Mouse (Mus musculus) CD4-positive helper T cell, adult 2 months (primary cell): ENCODE measurements around the gene Lrmda.

Experiments
- DNase-seq: peaks from one replicate; pipeline ENCODE4 v3.0.0-alpha.2; 2012; ENCODE audit warnings: low read depth, missing footprints, low spot score

Lrmda gene

DNA sequence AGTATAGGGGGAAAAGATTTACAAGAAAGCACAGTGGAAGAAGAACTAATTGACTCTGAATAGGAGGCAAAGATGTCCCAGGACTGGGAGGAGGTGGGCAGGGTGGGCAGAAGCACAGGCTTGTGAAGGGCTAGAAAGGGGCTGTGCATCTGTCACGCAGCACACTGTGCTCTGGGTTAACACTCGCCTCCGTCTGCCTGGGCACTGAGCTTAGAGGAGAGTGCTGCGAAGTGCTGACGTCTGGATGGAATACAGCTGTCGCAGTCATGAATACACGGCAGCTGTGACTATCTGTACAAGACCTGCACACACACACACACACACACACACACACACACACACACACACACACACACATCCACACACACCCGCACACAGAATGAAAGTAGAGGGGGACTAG, 73.6 kb downstream of the Lrmda start:
- DNase-seq, result no peak

DNA sequence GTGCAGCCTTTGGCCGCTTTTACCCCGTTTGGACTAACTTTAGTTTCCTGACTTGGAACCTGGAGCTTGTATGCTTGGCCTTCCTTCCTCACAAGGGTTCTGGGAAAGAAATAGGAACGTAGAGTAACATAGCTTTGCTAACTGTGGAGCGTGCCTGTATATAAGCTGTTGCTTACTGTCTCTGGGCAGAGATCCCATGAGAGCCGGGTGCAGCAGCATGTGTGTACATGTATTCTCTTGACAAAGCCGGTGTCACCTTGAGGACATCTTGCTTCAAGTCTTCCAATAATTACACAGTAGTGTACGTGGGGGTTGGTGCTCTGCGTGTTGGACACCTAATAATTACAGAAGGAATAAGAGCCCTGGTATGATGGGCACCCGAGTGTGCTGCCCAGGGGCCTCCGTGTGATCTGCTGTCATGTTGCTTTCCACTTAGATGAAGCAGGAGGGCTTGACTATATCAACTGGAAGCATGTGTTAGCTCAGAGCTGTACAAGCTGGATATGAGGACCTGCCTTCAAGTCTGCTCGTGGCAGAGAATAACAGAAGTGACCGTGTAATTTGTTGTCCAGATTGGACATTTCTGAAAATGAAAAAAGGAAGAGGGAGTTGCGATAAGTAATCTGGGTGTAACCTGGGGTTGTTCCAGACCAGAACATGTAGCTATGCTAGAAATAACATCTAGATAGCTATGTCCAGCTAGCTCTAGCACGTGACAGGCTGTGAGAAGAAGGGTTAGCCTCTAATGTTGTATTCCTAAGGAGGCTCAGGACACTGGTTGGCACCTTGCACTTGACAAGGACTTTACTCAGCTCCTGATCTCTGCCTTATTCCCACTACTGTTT, 82.7 kb downstream of the Lrmda start:
- no peak for DNase-seq

DNA sequence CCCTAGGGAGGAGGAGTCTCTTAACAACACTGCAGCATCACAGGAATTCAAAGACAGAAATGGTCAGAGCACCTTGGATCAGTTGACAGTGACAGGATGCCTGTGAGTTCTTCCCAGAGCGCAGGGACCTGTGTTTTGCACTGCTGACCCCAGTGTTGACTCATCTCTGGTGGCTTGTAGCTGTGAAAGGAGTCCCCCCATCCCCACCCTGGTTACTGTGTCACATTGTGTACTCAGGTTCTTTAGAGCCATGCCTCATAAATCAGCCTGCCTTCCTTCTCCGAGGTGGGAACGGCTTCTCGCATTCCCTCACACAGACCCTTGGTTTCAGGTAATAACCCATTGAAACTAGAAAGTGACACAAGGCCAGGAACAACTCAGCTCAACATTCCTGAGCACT, 86.3 kb downstream of the Lrmda start:
- DNase-seq, result no peak

DNA sequence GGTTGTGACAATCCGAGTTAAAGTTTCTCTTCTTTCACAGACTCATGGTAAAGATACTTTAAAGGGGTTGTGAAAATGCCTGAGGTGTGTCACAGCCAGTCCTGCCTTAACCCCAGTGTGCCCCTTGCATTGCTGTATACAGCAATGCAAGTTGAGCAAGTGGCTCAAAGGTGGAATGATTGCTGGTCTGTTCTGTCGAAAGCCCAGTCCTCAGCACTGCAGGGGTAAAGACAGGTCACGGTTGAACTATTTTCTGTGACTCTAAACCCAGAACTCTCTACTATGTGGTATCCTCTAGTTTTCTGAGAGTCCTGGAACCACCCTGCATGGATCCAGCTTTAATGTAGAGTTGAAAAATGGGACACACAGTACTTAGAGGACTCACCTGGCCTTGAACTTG, 87.3 kb downstream of the Lrmda start:
- no peak for DNase-seq

DNA sequence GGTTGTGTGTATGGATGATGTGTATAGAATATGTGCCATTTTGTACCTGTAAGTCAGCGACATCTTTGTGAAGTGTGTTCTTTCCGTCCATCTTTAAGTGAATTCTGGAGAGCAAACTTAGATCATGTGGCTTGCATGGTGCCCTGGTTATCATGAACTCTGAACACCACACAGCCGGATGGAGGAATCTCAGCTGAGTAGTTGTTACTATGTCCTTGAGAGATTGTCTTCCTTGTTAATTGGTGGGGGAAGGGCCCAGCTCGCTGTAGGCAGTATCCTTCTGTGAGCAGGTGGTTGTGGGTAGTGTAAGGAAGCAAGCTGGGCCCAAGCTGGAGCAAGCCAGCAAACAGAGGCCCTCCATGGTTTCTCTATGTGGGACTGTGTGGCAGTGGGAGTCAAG, 89.9 kb downstream of the Lrmda start:
- DNase-seq, result no peak

DNA sequence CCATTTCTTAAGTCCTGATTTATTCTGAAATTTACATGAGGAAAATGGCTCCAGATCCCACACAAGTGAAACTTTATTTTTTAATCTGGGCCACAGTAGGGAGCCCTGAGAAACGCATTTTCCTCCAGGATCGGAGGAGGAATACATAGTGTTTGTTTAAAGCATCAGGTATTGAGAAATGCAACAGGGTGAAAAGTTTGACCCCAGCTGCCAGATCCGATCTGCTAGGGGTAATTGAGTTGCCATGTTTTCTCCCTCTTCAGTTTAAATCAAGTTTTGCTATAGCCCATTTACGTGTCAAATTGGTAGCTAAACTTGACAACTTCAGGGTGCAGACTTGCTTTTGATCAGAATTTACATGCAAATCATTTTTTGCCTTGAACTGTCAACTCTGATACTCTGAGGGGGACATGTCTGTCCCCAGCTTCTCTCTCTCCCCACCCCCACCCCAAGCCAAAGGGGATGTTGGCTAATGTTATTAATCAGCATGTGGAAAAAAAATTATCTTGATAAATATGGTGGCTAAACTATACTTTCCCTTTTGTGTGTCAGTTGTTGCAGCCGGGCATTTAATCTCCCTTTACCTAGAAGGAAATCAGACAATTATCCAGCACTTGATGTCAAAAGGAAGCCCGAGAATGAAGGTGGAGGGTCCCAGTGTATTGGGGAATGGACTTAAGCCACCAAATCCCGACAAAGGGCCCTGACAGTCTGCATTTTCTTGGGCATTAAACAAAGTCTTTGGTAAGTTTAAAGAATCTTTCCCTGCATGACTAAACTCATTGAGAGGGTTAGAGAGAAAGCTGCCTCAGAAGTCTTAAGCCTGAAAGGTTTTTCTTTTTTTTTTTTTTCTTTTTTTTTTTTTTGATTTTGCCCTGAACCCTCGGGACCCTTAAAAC, 94.2 kb downstream of the Lrmda start:
- DNase-seq, result no peak

DNA sequence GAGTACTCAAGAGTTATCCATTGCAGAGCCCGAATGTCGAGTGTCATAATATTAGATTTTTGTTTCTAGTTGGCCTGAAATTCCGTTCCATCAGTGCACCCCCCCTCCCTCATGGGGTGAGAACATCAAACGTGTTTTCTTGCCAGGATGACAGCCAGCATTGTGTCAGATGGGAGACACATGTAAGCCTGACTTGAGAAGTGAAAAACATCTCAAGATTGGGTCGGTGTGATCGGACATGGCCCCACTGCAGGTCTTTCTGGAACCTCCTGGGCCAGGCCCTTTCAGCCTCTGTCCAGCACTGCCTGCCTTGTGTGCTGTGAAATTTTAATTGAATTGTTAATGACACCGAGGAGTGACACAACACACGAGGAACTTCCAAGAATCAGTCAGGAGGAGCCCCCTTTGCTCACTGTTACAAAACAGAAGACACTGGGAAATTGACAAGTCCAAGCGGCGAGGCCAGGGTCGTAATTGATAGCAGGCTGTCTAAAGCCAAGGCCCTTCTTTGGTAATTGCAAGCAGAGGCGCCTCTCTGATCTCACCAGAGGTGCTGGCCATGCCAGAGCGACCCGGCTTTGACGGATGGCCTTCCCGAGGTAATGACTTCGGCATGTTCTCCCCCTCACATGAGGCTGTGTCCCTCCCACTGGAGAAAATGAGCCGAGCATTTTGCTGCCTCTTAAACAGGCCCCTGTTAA, 95.3 kb downstream of the Lrmda start:
- no peak for DNase-seq

DNA sequence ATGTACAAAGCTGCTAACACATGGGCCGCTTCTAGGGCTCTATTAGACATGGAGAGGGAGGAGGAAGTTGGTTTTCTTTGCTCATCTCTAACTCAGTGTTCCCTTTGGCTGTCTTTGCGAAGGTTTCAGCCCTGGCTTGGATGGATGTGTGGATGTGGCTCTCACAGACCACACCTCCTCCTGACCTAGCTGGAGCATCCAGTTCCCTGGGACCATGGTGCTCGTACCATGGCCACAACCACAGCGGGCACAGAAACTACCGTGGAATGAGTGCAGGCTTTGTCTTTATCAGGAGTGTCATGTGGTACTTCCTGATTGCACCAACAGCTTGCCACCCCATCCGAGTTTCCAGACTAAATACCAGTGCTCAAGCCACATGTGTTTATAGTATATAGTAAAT, 98.6 kb downstream of the Lrmda start:
- no peak for DNase-seq

DNA sequence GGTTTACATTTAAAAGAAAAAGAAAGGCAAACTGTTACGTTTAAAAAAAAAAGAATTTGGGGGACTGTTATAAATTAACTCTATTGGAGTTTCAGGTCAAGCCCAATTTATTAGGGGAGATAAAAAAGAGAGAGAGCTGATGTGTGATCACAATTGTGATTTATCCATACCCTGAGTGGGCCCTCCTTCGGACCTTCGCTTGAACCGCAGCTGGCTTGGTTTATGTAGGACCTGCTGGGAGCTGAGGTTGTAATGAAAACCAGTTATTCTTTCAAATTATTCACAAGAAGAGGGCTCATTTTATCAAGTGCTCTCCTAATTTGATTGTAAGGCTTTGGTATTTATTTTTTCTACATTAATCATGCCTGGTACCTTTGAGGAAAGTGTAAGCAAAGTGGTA, 99.0 kb downstream of the Lrmda start:
- DNase-seq, result no peak

DNA sequence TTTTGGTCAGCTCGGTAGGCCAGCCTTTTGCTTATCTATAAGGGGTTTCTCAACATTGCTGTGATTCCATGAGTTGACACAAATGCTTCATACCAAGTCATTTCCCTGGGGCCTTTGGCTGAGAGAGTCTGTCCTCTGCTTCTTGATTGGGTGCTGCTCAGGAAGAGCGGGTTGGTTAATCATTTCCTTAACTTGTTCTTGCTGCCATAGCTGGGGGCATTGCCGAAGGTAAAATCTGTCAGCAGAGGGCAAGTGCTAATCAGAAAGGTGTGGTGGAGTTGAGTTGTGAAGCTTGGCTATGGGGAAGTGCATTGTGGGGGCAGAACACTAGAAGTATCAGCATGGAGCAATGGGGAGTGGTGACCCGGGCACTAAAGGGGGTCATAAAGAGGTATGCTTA, 106.8 kb downstream of the Lrmda start:
- DNase-seq, result no peak

DNA sequence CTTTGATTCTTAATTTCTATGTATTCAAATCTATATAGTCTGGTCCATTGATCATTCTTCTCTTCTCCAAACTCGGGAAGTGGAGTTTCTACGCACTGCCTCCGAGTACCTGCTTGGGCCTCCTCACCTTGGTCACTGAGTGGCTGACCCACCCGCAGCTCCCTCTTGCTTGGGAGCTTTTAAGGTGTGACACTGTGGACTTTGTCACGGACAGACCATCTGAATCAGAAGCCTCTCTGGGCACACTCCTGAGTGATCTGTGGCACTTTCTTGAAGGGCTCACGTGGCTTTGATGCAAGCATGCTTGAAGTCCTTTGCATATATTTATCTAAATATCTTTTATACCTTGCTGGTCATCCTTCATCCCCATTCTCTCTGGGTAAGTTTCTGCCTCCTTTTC, 107.3 kb downstream of the Lrmda start:
- no peak for DNase-seq

DNA sequence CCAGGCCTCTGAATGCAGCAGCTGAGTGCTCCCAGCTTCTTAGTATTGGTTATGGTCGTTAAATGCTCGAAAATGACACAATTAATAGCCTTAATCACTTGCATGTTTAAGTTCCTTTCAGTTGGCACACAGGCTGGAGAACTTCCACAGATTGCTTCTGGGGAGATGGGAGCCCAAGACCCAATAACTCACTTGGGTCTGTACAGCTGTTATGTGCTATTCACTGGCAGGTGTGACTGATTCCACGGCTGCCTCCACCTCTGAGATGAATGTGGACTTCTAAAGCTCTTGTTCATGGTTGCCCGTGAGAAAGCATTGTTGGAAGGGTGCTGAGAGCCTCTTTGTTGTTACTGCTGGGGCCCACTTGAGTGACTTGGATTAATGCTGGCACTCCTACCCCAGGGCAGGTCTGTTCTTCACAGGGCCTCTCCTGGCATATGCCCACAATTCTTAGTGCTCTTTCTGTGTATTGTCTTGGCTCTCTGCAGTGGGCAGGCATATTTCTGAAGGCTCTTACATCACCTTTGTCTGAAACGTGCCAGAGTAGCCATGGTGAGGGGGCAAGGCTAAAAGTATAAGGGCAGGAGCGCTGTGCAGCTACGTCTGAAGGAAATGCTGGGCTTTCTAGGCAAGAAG, 111.6 kb downstream of the Lrmda start:
- DNase-seq, result no peak

DNA sequence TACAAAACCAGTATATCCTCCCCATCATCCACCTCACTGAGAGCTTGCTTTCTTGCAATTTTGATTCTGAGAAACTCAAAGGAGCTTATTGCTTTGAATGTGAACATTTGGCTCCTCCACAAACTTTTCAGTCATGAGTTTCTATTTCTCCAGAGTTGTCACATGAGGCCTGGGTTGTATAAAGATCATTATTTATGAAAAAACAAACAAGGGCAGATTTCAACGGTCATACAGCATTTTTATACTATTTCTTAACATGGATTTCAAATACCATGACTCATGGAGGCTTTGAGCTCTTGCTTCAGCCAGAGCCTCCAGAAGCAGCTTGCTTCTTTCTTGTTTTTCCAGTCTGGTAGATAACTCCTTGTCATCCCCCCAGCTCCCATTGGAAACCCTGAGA, 119.8 kb downstream of the Lrmda start:
- no peak for DNase-seq

DNA sequence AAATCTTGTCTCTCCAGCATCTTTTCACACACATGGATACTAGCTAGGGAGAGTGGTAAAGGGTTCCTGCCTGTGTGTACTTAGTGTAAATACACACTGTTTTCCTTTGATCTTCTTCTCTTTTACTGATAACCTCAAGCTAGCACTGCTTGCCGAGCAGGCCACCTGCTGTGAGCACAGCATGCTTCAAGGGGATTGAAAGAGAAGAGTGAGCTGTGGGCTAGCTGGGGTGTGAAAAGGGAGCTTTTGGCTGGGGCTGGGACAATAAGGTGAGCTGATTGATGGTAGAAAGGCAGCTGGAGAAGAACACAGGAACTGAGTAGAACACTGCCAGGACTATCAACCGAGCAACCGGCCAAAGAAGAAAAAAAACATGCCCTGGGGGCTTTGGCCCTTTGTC, 124.5 kb downstream of the Lrmda start:
- DNase-seq, result no peak

DNA sequence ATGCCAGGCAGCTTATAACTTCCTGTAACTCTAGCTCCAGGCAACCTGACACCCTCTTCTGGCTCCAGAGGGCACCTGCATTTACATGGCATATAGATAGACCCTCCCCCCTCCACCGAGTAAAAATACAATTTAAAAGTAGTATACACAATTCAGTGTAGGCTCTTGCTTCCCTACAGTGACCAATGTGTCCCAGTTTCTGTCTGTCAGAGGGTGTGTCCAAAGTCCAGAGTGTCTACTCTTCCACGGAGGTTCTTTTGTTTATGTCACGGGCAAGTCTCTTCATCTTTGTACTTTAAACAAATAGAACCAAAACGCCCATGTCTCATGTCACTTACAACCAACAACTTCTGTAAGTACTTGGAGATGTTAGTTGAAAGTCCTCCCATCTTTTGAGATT, 126.4 kb downstream of the Lrmda start:
- no peak for DNase-seq

DNA sequence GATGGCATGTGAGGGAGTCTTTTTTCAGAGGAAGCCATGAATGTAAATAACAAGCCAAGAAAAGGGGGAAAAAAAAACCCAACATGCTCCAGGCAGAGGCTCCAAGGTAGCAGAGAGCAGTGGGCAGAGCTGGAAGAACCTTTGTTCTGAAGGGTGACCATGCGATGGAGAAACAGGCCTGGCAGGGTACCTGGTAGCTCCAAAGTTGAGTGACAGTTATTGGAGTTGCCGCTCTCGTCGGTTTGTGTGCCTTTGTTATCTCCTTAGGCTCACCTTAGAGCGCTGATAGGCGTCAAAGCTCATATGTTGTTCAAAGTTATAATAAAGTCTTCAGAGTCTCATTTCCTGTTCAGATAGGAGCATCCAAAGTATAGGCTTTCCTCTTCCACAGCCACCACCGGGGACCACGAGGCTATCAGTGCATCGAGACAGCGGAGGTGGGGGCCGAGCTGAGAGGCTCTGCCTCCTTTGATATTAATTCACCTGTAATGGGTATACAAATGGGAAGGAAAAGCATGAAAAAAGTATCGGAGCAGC, 127.1 kb downstream of the Lrmda start:
- DNase-seq, result no peak

DNA sequence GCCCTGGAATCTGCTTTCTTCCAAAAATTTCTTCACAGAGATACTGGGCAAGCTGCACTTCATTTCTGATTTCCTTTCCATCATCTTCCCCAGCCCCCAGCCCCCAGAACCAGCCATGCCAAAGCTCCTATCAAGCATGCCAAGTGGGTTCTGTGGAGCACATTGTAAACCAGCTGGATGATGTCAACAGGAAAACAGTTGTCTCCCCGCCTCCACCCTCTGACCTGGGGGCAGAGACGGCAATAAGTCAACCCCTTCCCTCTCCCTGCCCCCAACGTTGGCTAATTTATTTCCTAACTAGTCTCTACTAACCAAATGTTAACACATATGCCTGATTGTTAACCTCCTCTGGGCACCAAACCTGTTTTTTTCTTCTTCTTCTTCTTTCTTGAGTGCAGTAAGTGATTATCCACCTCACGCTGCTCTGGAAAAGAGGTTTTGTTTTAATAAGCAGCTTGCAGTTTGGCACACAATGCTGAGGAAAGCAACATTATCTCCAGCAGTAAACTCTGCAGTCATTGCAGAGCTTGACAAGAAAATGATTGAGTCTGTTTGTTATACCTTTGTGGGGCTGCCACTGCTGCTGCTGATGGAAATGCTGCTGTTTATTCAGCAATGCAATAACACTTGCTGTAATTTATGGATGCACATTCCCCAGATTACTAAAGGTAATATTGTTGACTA, 128.0 kb downstream of the Lrmda start:
- DNase-seq, result no peak

DNA sequence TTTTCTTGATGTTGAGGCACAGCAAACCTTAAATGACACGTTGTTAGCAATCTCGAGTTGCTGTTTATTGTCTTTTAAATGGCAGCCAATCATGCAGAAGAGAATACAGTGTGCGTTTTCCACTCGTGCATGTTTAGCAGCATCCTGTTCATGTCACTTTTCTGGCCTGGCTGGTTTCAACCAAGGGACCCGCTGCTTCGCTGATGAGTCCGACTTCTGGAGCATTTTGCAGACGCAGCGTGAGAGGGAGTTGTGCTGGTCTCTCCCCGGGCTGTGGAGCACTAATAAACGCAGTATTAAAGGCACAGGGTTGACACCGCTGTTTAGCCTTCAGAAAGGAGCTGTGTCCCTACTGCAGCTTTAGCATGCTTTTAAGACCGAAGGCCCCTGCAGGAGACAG, 133.2 kb downstream of the Lrmda start:
- DNase-seq, result no peak

DNA sequence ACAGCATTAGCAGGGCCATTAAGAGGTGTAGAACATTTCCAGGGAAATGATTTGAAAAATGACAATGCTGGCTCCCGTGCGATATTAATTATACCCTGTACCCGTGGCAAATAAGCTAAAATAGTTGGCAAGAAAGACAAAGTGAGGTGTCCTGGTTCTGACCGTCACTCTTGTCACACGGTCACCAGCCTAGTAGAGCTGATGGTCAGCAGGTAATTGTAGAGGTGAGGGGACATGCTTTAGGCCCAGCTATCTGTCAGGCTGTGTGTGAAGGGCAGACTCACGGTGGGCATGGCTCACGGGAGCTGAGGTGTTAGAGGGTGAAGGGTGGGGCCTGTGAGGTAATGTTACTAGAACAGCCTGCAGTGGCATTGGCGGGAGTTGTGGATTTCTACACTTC, 134.6 kb downstream of the Lrmda start:
- no peak for DNase-seq

DNA sequence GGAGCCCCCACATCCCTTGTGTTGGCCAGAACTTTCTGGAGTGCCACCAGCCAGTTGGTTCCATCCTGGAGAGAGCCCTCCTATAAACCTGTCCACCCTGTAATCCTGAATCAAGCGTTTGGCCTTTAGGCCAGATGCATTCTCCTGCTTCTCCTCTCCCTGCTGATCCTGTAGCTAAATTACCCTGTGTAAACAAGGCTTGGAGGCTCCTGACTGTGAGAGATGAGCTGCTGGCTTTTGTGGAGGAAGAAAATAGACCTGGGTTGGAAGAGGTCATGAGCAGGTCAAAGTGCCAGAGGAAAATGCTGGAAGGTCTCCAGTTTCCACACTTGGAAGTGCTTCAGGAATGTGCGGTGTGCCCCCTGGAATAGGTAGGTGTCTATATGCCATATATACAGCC, 135.5 kb downstream of the Lrmda start:
- no peak for DNase-seq

DNA sequence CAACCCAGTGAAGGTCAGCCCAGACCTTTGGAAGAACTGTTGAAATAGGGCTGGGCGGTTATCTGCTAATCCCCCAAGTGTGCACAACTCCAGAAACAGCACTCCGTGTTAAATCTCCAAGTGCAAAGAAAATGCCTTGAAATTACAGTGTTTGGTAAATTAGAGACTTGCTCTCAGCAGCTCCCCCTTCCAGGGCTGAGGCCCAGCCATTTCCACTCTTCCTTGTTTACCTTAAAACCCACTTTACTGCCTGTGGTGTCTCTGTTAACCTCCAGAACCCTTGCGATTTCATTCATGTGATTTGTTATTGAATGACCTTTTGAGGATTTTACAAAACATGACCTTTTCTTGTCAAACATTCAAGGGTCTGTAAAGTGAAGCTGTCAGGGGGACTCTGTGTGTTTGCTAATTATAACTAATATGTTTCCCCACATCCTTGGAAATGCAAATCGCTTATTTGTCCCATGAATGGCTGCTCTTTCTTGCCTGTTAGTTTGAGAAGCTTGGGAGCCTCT, 136.1 kb downstream of the Lrmda start:
- DNase-seq, result no peak
